Mouse (Mus musculus) brain, embryonic 14.5 days (tissue): Measurements from ENCODE around the gene Krt81.

Source experiments
- CTCF ChIP-seq: fragments of 200-500 bp; IDR thresholded peaks from 2 replicates; pipeline ENCODE4 v1.5.1; 2012; ENCODE audit warnings: inconsistent platforms, mild to moderate bottlenecking, moderate library complexity, borderline replicate concordance; ENCODE audit not compliant: insufficient read depth, insufficient read length; ENCODE audit errors: extremely low read depth
- POLR2A ChIP-seq: fragments of 200-500 bp; IDR thresholded peaks from 2 replicates; pipeline ENCODE4 v1.6.1; 2012; ENCODE audit warnings: mild to moderate bottlenecking, inconsistent platforms, borderline replicate concordance; ENCODE audit not compliant: poor library complexity, insufficient read depth, insufficient read length, severe bottlenecking; ENCODE audit errors: extremely low read depth

DNA sequence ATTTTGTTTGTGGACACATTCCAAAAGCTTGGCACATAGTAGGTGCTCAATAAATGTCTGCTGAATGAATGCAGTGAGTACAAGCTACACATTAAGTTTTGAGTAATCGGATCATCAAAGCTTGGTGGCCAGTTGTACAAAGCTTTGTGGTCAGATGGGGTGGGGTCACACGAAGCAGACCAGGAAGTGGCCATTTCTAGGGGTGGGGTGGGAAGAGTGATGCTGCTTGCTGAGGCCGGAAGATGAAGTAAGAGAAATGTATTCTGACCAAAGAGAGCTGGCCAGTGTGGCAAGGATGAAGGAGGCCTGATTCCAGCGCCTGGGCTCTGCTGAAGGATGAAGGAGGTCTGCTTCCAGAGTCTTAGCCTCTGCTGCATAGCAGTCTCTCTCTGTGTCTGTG, 5.5 kb upstream of the Krt81 start:
- TF ChIP-seq CTCF (no peak), POLR2A (no peak)
